Mouse (Mus musculus): Measurements from ENCODE around the gene Cyb561. TPM values are rescaled to one million over a fixed set of nuclear protein-coding genes. Genes with fewer than 3 reads are reported as not detected.
A peak's percentile ranks its signal among the peaks of the same experiment; 100 is the strongest.

Cyb561 gene
- total RNA-seq, 1 experiment from 2014 or later = 2.2 TPM

- no peak for ATAC-seq (replicated peaks; ENCODE audit: low read depth, poor library complexity, severe bottlenecking)
These were observed 2.8 kb upstream of the Cyb561 start for GRCm38 (mm10) chr11:105955815-105956430.

- no peak for ATAC-seq (replicated peaks; ENCODE audit: low read depth, poor library complexity, severe bottlenecking)
These were observed 266 bp upstream of the Cyb561 start for GRCm38 (mm10) chr11:105953402-105953801.

GRCm38 (mm10) chr11:105952111-105952510 lies 1.0 kb downstream of the Cyb561 start:
- no peak for ATAC-seq (replicated peaks; ENCODE audit: low read depth, poor library complexity, severe bottlenecking)

GRCm38 (mm10) chr11:105951601-105952044 lies 1.5 kb downstream of the Cyb561 start:
- ATAC-seq (replicated peaks; ENCODE audit: low read depth, poor library complexity, severe bottlenecking) = no peak

- no peak for ATAC-seq (replicated peaks; ENCODE audit: low read depth, poor library complexity, severe bottlenecking)
These were observed 2.6 kb downstream of the Cyb561 start for GRCm38 (mm10) chr11:105950519-105950918.

GRCm38 (mm10) chr11:105948255-105948654 lies 4.9 kb downstream of the Cyb561 start:
- ATAC-seq (replicated peaks; ENCODE audit: low read depth, poor library complexity, severe bottlenecking) = peak; percentile 40

GRCm38 (mm10) chr11:105946694-105947154 lies 6.4 kb downstream of the Cyb561 start:
- peak; percentile 65 for ATAC-seq (replicated peaks; ENCODE audit: low read depth, poor library complexity, severe bottlenecking)

- no peak for ATAC-seq (replicated peaks; ENCODE audit: low read depth, poor library complexity, severe bottlenecking)
These were observed 8.1 kb downstream of the Cyb561 start for GRCm38 (mm10) chr11:105944770-105945672.

- ATAC-seq (replicated peaks; ENCODE audit: low read depth, poor library complexity, severe bottlenecking) = no peak; the same call in 1 of the 2 replicates
These were observed 9.0 kb downstream of the Cyb561 start for GRCm38 (mm10) chr11:105944126-105944621.

GRCm38 (mm10) chr11:105943133-105944102 lies 9.7 kb downstream of the Cyb561 start:
- no peak for ATAC-seq (replicated peaks; ENCODE audit: low read depth, poor library complexity, severe bottlenecking)

- no peak for ATAC-seq (replicated peaks; ENCODE audit: low read depth, poor library complexity, severe bottlenecking)
These were observed 11.2 kb downstream of the Cyb561 start for GRCm38 (mm10) chr11:105941973-105942372.

- no peak for ATAC-seq (replicated peaks; ENCODE audit: low read depth, poor library complexity, severe bottlenecking)
These were observed 14.4 kb downstream of the Cyb561 start for GRCm38 (mm10) chr11:105938771-105939170.

- ATAC-seq (replicated peaks; ENCODE audit: low read depth, poor library complexity, severe bottlenecking) = no peak
These were observed 16.2 kb downstream of the Cyb561 start for GRCm38 (mm10) chr11:105936974-105937373.

- no peak for ATAC-seq (replicated peaks; ENCODE audit: low read depth, poor library complexity, severe bottlenecking)
These were observed 16.9 kb downstream of the Cyb561 start for GRCm38 (mm10) chr11:105936200-105936599.

GRCm38 (mm10) chr11:105935496-105935895 lies 17.6 kb downstream of the Cyb561 start:
- ATAC-seq (replicated peaks; ENCODE audit: low read depth, poor library complexity, severe bottlenecking) = no peak

GRCm38 (mm10) chr11:105934816-105935215 lies 18.3 kb downstream of the Cyb561 start:
- ATAC-seq (replicated peaks; ENCODE audit: low read depth, poor library complexity, severe bottlenecking) = no peak

- ATAC-seq (replicated peaks; ENCODE audit: low read depth, poor library complexity, severe bottlenecking) = no peak
These were observed 18.8 kb downstream of the Cyb561 start for GRCm38 (mm10) chr11:105934303-105934711.

GRCm38 (mm10) chr11:105933746-105934145 lies 19.4 kb downstream of the Cyb561 start:
- ATAC-seq (replicated peaks; ENCODE audit: low read depth, poor library complexity, severe bottlenecking) = no peak

- no peak for ATAC-seq (replicated peaks; ENCODE audit: low read depth, poor library complexity, severe bottlenecking)
These were observed 21.8 kb downstream of the Cyb561 start for GRCm38 (mm10) chr11:105931380-105931779.

- ATAC-seq (replicated peaks; ENCODE audit: low read depth, poor library complexity, severe bottlenecking) = no peak
These were observed 25.0 kb downstream of the Cyb561 start for GRCm38 (mm10) chr11:105928171-105928570.

Measured in common myeloid progenitor, adult 5-6 weeks (primary cell).